16 mouse cellular contexts compared by ENCODE assay signal in genomic region chr7:144187869-144188430, GRCm38 (mm10).
"Had no signal": no experiment of that assay in that cellular context is flagged by ENCODE, and none has a peak within 500 bp of the region (broad histone marks: within the 10 kb centered on the region; RNA-seq: fewer than 3 reads in every experiment).

No protein-coding gene starts in this region.

- H3K4me3 ChIP-seq: kidney, embryonic 15.5 days; left cerebral cortex, adult 2 months; liver, embryonic 15.5 days; midbrain, embryonic 10.5 days; midbrain, embryonic 15.5 days; stomach, embryonic 15.5 days had no signal

- DNase-seq: kidney, adult 2 months; kidney, postnatal 14 days; lung, adult 2 months; lung, postnatal 10 days; lung, postnatal 4 days; retina, postnatal 1 day; thymus, adult 2 months; thymus, postnatal 25 days had no signal

- ATAC-seq: intestine, embryonic 16.5 days; midbrain, embryonic 15.5 days had no signal

- H3K4me1 ChIP-seq: kidney, embryonic 15.5 days; liver, embryonic 15.5 days; midbrain, embryonic 15.5 days; stomach, embryonic 15.5 days had no signal

- H3K9me3 ChIP-seq: kidney, embryonic 15.5 days; liver, embryonic 15.5 days; midbrain, embryonic 10.5 days; midbrain, embryonic 15.5 days; stomach, embryonic 15.5 days had no signal

- H3K9ac ChIP-seq: kidney, embryonic 15.5 days; liver, embryonic 15.5 days; midbrain, embryonic 15.5 days; stomach, embryonic 15.5 days had no signal

- H3K27me3 ChIP-seq: kidney, embryonic 15.5 days; liver, embryonic 15.5 days; midbrain, embryonic 15.5 days; stomach, embryonic 15.5 days had no signal

- H3K4me2 ChIP-seq: kidney, embryonic 15.5 days; liver, embryonic 11.5 days; liver, embryonic 15.5 days; midbrain, embryonic 15.5 days; stomach, embryonic 15.5 days had no signal

- H3K36me3 ChIP-seq: kidney, embryonic 15.5 days; liver, embryonic 15.5 days; midbrain, embryonic 10.5 days; midbrain, embryonic 15.5 days; stomach, embryonic 15.5 days had no signal

- H3K27ac ChIP-seq: kidney, embryonic 15.5 days; left cerebral cortex, adult 2 months; liver, embryonic 15.5 days; midbrain, embryonic 10.5 days; midbrain, embryonic 15.5 days; stomach, embryonic 15.5 days had no signal
